Mouse (Mus musculus): Measurements from ENCODE around the gene Gstp2. TPM values are rescaled to one million over a fixed set of nuclear protein-coding genes. Genes with fewer than 3 reads are reported as not detected.
"Not testable (repeated sequence)": the region's sequence is repeated elsewhere in the genome, so short reads cannot be mapped to it uniquely, and the experiment has no call there.

Gstp2 gene
- polyA plus RNA-seq, 1 experiment = 10.0 TPM

GRCm38 (mm10) chr19:4068717-4069410 lies 23.0 kb upstream of the Gstp2 start:
- Histone ChIP-seq H3K27ac (ENCODE audit: insufficient read depth, low read length) (no peak overlapping the region), H3K27me3 (ENCODE audit: control insufficient read depth, insufficient read depth, low read length) (no peaks in the 10 kb centered on the region), H3K4me1 (ENCODE audit: control insufficient read depth, insufficient read depth, low read length) (peaks cover 11% of the 10 kb centered on the region), H3K4me3 (replicated peaks; ENCODE audit: insufficient read depth, low read depth, low read length) (no peak overlapping the region)
- no peak for DNase-seq
- 71% methylated on average over 15 of the region's 15 CpGs for WGBS
- TF ChIP-seq POLR2A (IDR thresholded peaks at IDR 0.05; ENCODE audit: borderline replicate concordance, insufficient read depth, low read length) (no peak), CTCF (IDR thresholded peaks at IDR 0.05; ENCODE audit: borderline replicate concordance, insufficient read depth, low read depth, low read length) (no peak)

GRCm38 (mm10) chr19:4068242-4068641 lies 22.4 kb upstream of the Gstp2 start:
- not testable (repeated sequence) for DNase-seq; H3K4me3 ChIP-seq (replicated peaks; ENCODE audit: insufficient read depth, low read depth, low read length); H3K27me3 ChIP-seq (ENCODE audit: control insufficient read depth, insufficient read depth, low read length); H3K27ac ChIP-seq (ENCODE audit: insufficient read depth, low read length)
- WGBS = 100% methylated on average over 2 of the region's 2 CpGs
- peaks cover 11% of the 10 kb centered on the region for H3K4me1 ChIP-seq (ENCODE audit: control insufficient read depth, insufficient read depth, low read length)

- H3K4me1 ChIP-seq (ENCODE audit: control insufficient read depth, insufficient read depth, low read length) = peaks cover 11% of the 10 kb centered on the region
- DNase-seq = no peak
- H3K27ac ChIP-seq (ENCODE audit: insufficient read depth, low read length) = no peak overlapping the region
- no peak overlapping the region for H3K4me3 ChIP-seq (replicated peaks; ENCODE audit: insufficient read depth, low read depth, low read length)
- H3K27me3 ChIP-seq (ENCODE audit: control insufficient read depth, insufficient read depth, low read length) = no peaks in the 10 kb centered on the region
- no peak for TF ChIP-seq POLR2A (IDR thresholded peaks at IDR 0.05; ENCODE audit: borderline replicate concordance, insufficient read depth, low read length)
- TF ChIP-seq CTCF (IDR thresholded peaks at IDR 0.05; ENCODE audit: borderline replicate concordance, insufficient read depth, low read depth, low read length) = no peak
Observed at GRCm38 (mm10) chr19:4066877-4067276, 21.1 kb upstream of the Gstp2 start.

- 77% methylated on average over 6 of the region's 6 CpGs for WGBS
- Histone ChIP-seq H3K27ac (ENCODE audit: insufficient read depth, low read length) (no peak overlapping the region), H3K4me1 (ENCODE audit: control insufficient read depth, insufficient read depth, low read length) (peaks cover 6% of the 10 kb centered on the region), H3K4me3 (replicated peaks; ENCODE audit: insufficient read depth, low read depth, low read length) (no peak overlapping the region), H3K27me3 (ENCODE audit: control insufficient read depth, insufficient read depth, low read length) (no peaks in the 10 kb centered on the region)
- no peak for DNase-seq
- TF ChIP-seq CTCF (IDR thresholded peaks at IDR 0.05; ENCODE audit: borderline replicate concordance, insufficient read depth, low read depth, low read length) (no peak), POLR2A (IDR thresholded peaks at IDR 0.05; ENCODE audit: borderline replicate concordance, insufficient read depth, low read length) (no peak)
Observed at GRCm38 (mm10) chr19:4066280-4066679, 20.5 kb upstream of the Gstp2 start.

GRCm38 (mm10) chr19:4064501-4064900 lies 18.7 kb upstream of the Gstp2 start:
- H3K4me1 ChIP-seq (ENCODE audit: control insufficient read depth, insufficient read depth, low read length); H3K27ac ChIP-seq (ENCODE audit: insufficient read depth, low read length); H3K27me3 ChIP-seq (ENCODE audit: control insufficient read depth, insufficient read depth, low read length); DNase-seq; H3K4me3 ChIP-seq (replicated peaks; ENCODE audit: insufficient read depth, low read depth, low read length): not testable (repeated sequence)
- WGBS = 35% methylated on average over 7 of the region's 11 CpGs

- H3K27ac ChIP-seq (ENCODE audit: insufficient read depth, low read length); H3K4me1 ChIP-seq (ENCODE audit: control insufficient read depth, insufficient read depth, low read length); DNase-seq; H3K4me3 ChIP-seq (replicated peaks; ENCODE audit: insufficient read depth, low read depth, low read length); H3K27me3 ChIP-seq (ENCODE audit: control insufficient read depth, insufficient read depth, low read length): not testable (repeated sequence)
- WGBS = 85% methylated on average over 4 of the region's 4 CpGs
Observed at GRCm38 (mm10) chr19:4063357-4063756, 17.5 kb upstream of the Gstp2 start.

GRCm38 (mm10) chr19:4060899-4061465 lies 15.2 kb upstream of the Gstp2 start:
- TF ChIP-seq POLR2A (IDR thresholded peaks at IDR 0.05; ENCODE audit: borderline replicate concordance, insufficient read depth, low read length) = no peak
- TF ChIP-seq CTCF (IDR thresholded peaks at IDR 0.05; ENCODE audit: borderline replicate concordance, insufficient read depth, low read depth, low read length) = no peak
- 86% methylated on average over 6 of the region's 6 CpGs for WGBS
- H3K4me1 ChIP-seq (ENCODE audit: control insufficient read depth, insufficient read depth, low read length) = peaks cover 5% of the 10 kb centered on the region
- no peaks in the 10 kb centered on the region for H3K27me3 ChIP-seq (ENCODE audit: control insufficient read depth, insufficient read depth, low read length)
- H3K4me3 ChIP-seq (replicated peaks; ENCODE audit: insufficient read depth, low read depth, low read length) = no peak overlapping the region
- no peak for DNase-seq
- H3K27ac ChIP-seq (ENCODE audit: insufficient read depth, low read length) = no peak overlapping the region

GRCm38 (mm10) chr19:4060044-4060898 lies 14.4 kb upstream of the Gstp2 start:
- not testable (repeated sequence) for H3K4me3 ChIP-seq (replicated peaks; ENCODE audit: insufficient read depth, low read depth, low read length); H3K27ac ChIP-seq (ENCODE audit: insufficient read depth, low read length); H3K27me3 ChIP-seq (ENCODE audit: control insufficient read depth, insufficient read depth, low read length)
- WGBS = 86% methylated on average over 8 of the region's 8 CpGs
- peak in 1 of 2 experiments; percentile 4 for DNase-seq
- peaks cover 12% of the 10 kb centered on the region for H3K4me1 ChIP-seq (ENCODE audit: control insufficient read depth, insufficient read depth, low read length)

All from cerebellum, adult 2 months (tissue).